Mouse (Mus musculus) right cerebral cortex, adult 2 months (tissue): ENCODE data around the gene Tex37.

ENCODE experiments used
- DNase-seq, 2 experiments: peaks; one replicate each; pipeline ENCODE4 v3.0.0; 2021 to 2022; ENCODE audit warnings: low spot score in 2 of 2

The Tex37 gene

GRCm38 (mm10) chr6:70887993-70888392 is 30.7 kb downstream of the Tex37 start:
- no peak for DNase-seq

GRCm38 (mm10) chr6:70880714-70881304 is 37.9 kb downstream of the Tex37 start:
- peak; percentile 85 to 93 for DNase-seq

DNA sequence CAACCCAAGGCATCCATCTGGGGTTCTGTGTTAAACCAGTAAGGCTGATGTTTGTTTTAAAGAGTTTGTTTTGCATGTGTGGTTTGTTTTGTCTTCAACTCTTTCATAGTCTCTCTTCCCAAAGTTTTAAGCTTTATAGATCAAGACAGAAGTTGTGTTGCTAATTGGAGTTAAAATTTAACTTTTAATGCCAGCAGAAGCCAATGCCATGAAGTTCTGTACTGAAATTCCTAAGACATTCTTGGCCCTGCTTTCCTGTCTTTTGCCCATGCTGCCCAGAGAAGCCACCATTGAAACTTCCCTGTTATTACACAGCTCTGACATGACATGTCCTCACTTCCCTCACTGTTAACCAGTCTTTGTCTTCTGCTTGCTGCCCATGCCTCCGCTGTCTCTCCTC is 43.7 kb downstream of the Tex37 start:
- no peak for DNase-seq

DNA sequence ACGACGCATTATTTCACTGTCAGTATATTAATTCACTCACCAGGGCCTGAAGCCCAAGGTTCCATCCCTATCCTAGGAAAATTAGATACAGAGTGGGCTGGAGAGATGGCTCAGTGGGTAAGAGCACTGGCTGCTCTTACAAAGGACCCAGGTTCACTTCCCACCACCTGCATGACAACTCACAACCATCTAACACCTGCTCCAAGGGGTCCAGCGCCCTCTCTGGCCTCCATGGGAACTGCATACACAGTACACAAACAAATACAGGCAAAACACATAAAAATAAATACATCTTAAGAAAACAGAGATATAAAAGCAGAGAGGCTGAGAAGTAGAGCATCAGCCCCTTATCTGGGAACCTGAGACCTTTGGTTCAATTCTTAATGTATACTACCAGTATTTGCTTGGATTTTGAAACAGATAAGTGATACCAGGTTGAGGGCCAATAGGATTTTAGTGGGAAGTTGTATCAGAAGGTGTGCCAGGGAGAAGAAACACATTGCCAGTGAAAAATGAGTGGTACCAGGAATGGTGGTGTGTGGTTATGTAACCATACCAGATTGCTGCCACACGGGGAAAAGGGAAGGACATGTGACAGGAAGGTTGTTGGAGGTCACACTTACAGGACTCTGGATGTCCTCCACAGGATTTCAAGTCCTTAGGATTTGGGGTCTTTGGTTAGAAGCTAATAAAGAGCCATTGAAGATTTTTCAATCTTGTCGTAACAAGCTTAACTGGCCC is 44.5 kb downstream of the Tex37 start:
- no peak for DNase-seq

GRCm38 (mm10) chr6:70872570-70872969 is 46.2 kb downstream of the Tex37 start:
- no peak for DNase-seq

GRCm38 (mm10) chr6:70872128-70872527 is 46.6 kb downstream of the Tex37 start:
- peak; percentile 63 to 67 for DNase-seq

GRCm38 (mm10) chr6:70871511-70871980 is 47.2 kb downstream of the Tex37 start:
- DNase-seq = peak in 1 of 2 experiments; percentile 7

DNA sequence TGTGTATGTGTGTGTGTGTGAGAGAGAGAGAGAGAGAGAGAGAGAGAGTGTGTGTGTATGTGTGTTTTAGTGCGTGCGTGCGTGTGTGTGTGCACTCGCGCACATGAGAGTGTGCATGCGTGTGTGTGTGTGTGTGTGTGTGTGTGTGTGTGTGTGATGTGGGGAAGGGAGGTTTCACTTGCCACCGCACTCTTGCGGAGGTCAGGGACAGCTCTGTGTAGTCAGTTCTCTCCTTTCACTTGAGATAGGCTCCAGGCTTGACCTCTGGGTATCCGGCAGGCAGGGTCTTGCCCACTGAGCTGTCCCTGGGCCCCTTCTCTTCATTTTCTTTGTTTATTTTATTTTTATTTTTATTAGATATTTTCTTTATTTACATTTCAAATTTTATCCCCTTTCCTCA is 51.4 kb downstream of the Tex37 start:
- DNase-seq = no peak

- no peak for DNase-seq
These were observed 52.0 kb downstream of the Tex37 start for GRCm38 (mm10) chr6:70866761-70867160.

DNA sequence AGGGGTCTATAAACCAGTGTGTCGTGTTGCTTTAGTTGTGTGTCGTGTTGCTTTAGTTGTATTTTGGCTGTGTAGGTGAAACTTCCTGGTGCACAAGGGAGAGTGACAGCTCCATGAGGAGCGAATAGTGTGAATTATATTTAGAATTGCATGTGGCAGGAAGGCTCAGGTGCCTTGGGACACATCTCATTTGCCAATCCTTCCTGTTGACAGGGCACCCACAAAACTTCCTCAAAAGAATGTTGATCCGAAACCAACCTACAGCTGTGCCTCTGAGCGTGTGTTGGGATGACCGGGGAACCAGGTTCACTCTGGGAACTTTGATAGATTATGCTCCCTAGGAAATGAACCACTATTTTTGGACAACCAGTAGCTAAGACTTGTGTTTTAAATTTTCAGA is 54.4 kb downstream of the Tex37 start:
- DNase-seq = no peak
